Mouse (Mus musculus) MEL (cell line): ENCODE measurements around the gene Sh2d6. TPM values are rescaled to one million over a fixed set of nuclear protein-coding genes. Genes with fewer than 3 reads are reported as not detected.

Source experiments
- DNase-seq: peaks from one replicate; pipeline ENCODE4 v3.0.0; 2011; ENCODE audit warnings: low read depth, low spot score
- H3K27ac ChIP-seq: 2 replicates; pipeline ENCODE4 v1.5.1; 2012; ENCODE audit warnings: low read depth, mild to moderate bottlenecking, control low read depth, low read length, moderate library complexity; ENCODE audit not compliant: control insufficient read depth
- H3K27me3 ChIP-seq, 2 experiments: fragments of 150-350 bp in 1 of 2; sonication (generic) in 1 of 2; 2 replicates each; pipeline ENCODE4 v1.6.1; 2012; ENCODE audit warnings: low read length in 2 of 2, mild to moderate bottlenecking in 2 of 2, improper control_type of control experiment in 1 of 2, moderate library complexity in 1 of 2; ENCODE audit not compliant: insufficient read depth in 2 of 2, control insufficient read depth in 1 of 2
- H3K36me3 ChIP-seq, 2 experiments: 2 replicates each; pipeline ENCODE4 v1.6.1; 2012 to 2014; ENCODE audit warnings: low read length in 2 of 2, improper control_type of control experiment in 1 of 2, inconsistent platforms in 1 of 2, mild to moderate bottlenecking in 1 of 2; ENCODE audit not compliant: insufficient read depth in 2 of 2, control insufficient read depth in 1 of 2
- H3K4me1 ChIP-seq, 2 experiments: fragments of 150-350 bp in 1 of 2; sonication (generic) in 1 of 2; 2 replicates each; pipeline ENCODE4 v1.6.1; 2012; ENCODE audit warnings: low read length in 2 of 2, improper control_type of control experiment in 1 of 2, mild to moderate bottlenecking in 1 of 2; ENCODE audit not compliant: insufficient read depth in 2 of 2, control insufficient read depth in 1 of 2
- H3K4me3 ChIP-seq, 2 experiments: fragments of 150-350 bp in 1 of 2; sonication (generic) in 1 of 2; 2 replicates each; pipeline ENCODE4 v1.5.1; 2012; ENCODE audit warnings: low read depth in 2 of 2, low read length in 2 of 2, mild to moderate bottlenecking in 2 of 2, moderate library complexity in 2 of 2, control low read depth in 1 of 2, improper control_type of control experiment in 1 of 2; ENCODE audit not compliant: control insufficient read depth in 1 of 2, insufficient read depth in 1 of 2
- H3K79me2 ChIP-seq: 2 replicates; pipeline ENCODE4 v1.6.1; 2012; ENCODE audit warnings: mild to moderate bottlenecking, low read length, moderate library complexity; ENCODE audit not compliant: control insufficient read depth, poor library complexity, insufficient read depth
- H3K9ac ChIP-seq: 2 replicates; pipeline ENCODE4 v1.6.1; 2012; ENCODE audit warnings: low read depth, mild to moderate bottlenecking, control low read depth, low read length, moderate library complexity; ENCODE audit not compliant: control insufficient read depth, poor library complexity, severe bottlenecking
- H3K9me3 ChIP-seq: fragments of 150-350 bp; sonication (generic); replicated peaks from 2 replicates; pipeline ENCODE4 v1.6.1; 2012; ENCODE audit warnings: mild to moderate bottlenecking, low read length, improper control_type of control experiment, moderate library complexity; ENCODE audit not compliant: insufficient read depth
- BHLHE40 ChIP-seq: IDR thresholded peaks from 2 replicates; pipeline ENCODE4 v1.6.1; 2012; ENCODE audit warnings: low read depth, mild to moderate bottlenecking, inconsistent platforms, low read length, improper control_type of control experiment, borderline replicate concordance
- CHD1 ChIP-seq: IDR thresholded peaks from 2 replicates; pipeline ENCODE4 v1.6.1; 2012; ENCODE audit warnings: low read depth, mild to moderate bottlenecking, inconsistent platforms, low read length, improper control_type of control experiment
- CHD2 ChIP-seq: IDR thresholded peaks from 2 replicates; pipeline ENCODE4 v1.6.1; 2011; ENCODE audit warnings: low read length, improper control_type of control experiment
- CTCF ChIP-seq, 3 experiments: IDR thresholded peaks in 2 of 3; conservative IDR thresholded peaks in 1 of 3; 2 replicates each; pipeline ENCODE4 v1.5.1; 2011 to 2012; ENCODE audit warnings: low read length in 3 of 3, low read depth in 2 of 3, mild to moderate bottlenecking in 2 of 3, improper control_type of control experiment in 1 of 3, inconsistent platforms in 1 of 3, mixed read lengths in 1 of 3, moderate library complexity in 1 of 3; ENCODE audit not compliant: control insufficient read depth in 1 of 3, insufficient read depth in 1 of 3, poor library complexity in 1 of 3, severe bottlenecking in 1 of 3
- E2F4 ChIP-seq: IDR thresholded peaks from 2 replicates; pipeline ENCODE4 v1.6.1; 2011; ENCODE audit warnings: low read depth, low read length, improper control_type of control experiment, borderline replicate concordance
- EP300 ChIP-seq, 2 experiments: IDR thresholded peaks; 2 replicates each; pipeline ENCODE4 v1.6.1; 2011; ENCODE audit warnings: improper control_type of control experiment in 2 of 2, low read length in 2 of 2, low read depth in 1 of 2, mild to moderate bottlenecking in 1 of 2
- ETS1 ChIP-seq: IDR thresholded peaks from 2 replicates; pipeline ENCODE4 v1.6.1; 2012; ENCODE audit warnings: low read depth, mild to moderate bottlenecking, inconsistent platforms, low read length, improper control_type of control experiment, moderate library complexity
- GABPA ChIP-seq: IDR thresholded peaks from 2 replicates; pipeline ENCODE4 v1.6.1; 2012; ENCODE audit warnings: low read depth, mild to moderate bottlenecking, inconsistent platforms, low read length, improper control_type of control experiment, moderate library complexity
- GATA1 ChIP-seq: IDR thresholded peaks from 2 replicates; pipeline ENCODE4 v1.6.1; 2011; ENCODE audit warnings: low read depth, low read length, improper control_type of control experiment
- HCFC1 ChIP-seq: IDR thresholded peaks from 2 replicates; pipeline ENCODE4 v1.6.1; 2012; ENCODE audit warnings: low read depth, mild to moderate bottlenecking, inconsistent platforms, low read length, improper control_type of control experiment, moderate library complexity
- JUND ChIP-seq: IDR thresholded peaks from 2 replicates; pipeline ENCODE4 v1.6.1; 2011; ENCODE audit warnings: low read depth, mild to moderate bottlenecking, improper control_type of control experiment, low read length
- KAT2A ChIP-seq: conservative IDR thresholded peaks from 2 replicates; pipeline ENCODE4 v1.6.1; 2012; ENCODE audit warnings: low read depth, low read length, improper control_type of control experiment, inconsistent platforms
- MAFK ChIP-seq: IDR thresholded peaks from 2 replicates; pipeline ENCODE4 v1.6.1; 2011; ENCODE audit warnings: low read depth, mild to moderate bottlenecking, low read length, improper control_type of control experiment, borderline replicate concordance
- MAX ChIP-seq: IDR thresholded peaks from 2 replicates; pipeline ENCODE4 v1.6.1; 2011; ENCODE audit warnings: low read length, improper control_type of control experiment
- MAZ ChIP-seq: IDR thresholded peaks from 2 replicates; pipeline ENCODE4 v1.6.1; 2012; ENCODE audit warnings: low read depth, mild to moderate bottlenecking, inconsistent platforms, low read length, improper control_type of control experiment
- MYB ChIP-seq: IDR thresholded peaks from 2 replicates; pipeline ENCODE4 v1.6.1; 2011; ENCODE audit warnings: mild to moderate bottlenecking, low read depth, low read length, improper control_type of control experiment
- MYC ChIP-seq: IDR thresholded peaks from 2 replicates; pipeline ENCODE4 v1.6.1; 2011; ENCODE audit warnings: low read depth, mild to moderate bottlenecking, low read length, improper control_type of control experiment, moderate library complexity
- NELFE ChIP-seq: IDR thresholded peaks from 2 replicates; pipeline ENCODE4 v1.6.1; 2011; ENCODE audit warnings: low read depth, low read length, improper control_type of control experiment
- POLR2AphosphoS2 ChIP-seq: IDR thresholded peaks from 2 replicates; pipeline ENCODE4 v1.6.1; 2011; ENCODE audit warnings: low read length, improper control_type of control experiment
- POLR2AphosphoS5 ChIP-seq: IDR thresholded peaks from 2 replicates; pipeline ENCODE4 v1.6.1; 2012; ENCODE audit warnings: low read depth, borderline replicate concordance, mild to moderate bottlenecking, inconsistent platforms, low read length, moderate library complexity, mixed read lengths
- RCOR1 ChIP-seq: IDR thresholded peaks from 2 replicates; pipeline ENCODE4 v1.6.1; 2012; ENCODE audit warnings: low read depth, mild to moderate bottlenecking, inconsistent platforms, low read length, improper control_type of control experiment
- SIN3A ChIP-seq: IDR thresholded peaks from 2 replicates; pipeline ENCODE4 v1.6.1; 2012; ENCODE audit warnings: low read length, improper control_type of control experiment, inconsistent platforms
- SMC3 ChIP-seq: IDR thresholded peaks from 2 replicates; pipeline ENCODE4 v1.6.1; 2011; ENCODE audit warnings: low read depth, low read length, improper control_type of control experiment
- TBP ChIP-seq: IDR thresholded peaks from 2 replicates; pipeline ENCODE4 v1.8.0; 2011; ENCODE audit warnings: low read depth, low read length, improper control_type of control experiment
- TCF12 ChIP-seq: IDR thresholded peaks from 2 replicates; pipeline ENCODE4 v1.6.1; 2014; ENCODE audit warnings: low read depth, mild to moderate bottlenecking, inconsistent platforms, low read length, improper control_type of control experiment, moderate library complexity
- UBTF ChIP-seq: IDR thresholded peaks from 2 replicates; pipeline ENCODE4 v1.6.1; 2012; ENCODE audit warnings: low read depth, mild to moderate bottlenecking, inconsistent platforms, low read length, improper control_type of control experiment, moderate library complexity, borderline replicate concordance; ENCODE audit not compliant: insufficient read depth
- USF1 ChIP-seq: IDR thresholded peaks from 2 replicates; pipeline ENCODE4 v1.6.1; 2014; ENCODE audit warnings: low read depth, mild to moderate bottlenecking, inconsistent platforms, low read length, improper control_type of control experiment, moderate library complexity
- USF2 ChIP-seq, 2 experiments: IDR thresholded peaks; 2 replicates each; pipeline ENCODE4 v1.6.1; 2011 to 2012; ENCODE audit warnings: improper control_type of control experiment in 2 of 2, low read length in 2 of 2, borderline replicate concordance in 1 of 2, inconsistent platforms in 1 of 2, low read depth in 1 of 2, mild to moderate bottlenecking in 1 of 2; ENCODE audit not compliant: insufficient read depth in 1 of 2
- ZC3H11A ChIP-seq: IDR thresholded peaks from 2 replicates; pipeline ENCODE4 v1.6.1; 2012; ENCODE audit warnings: low read depth, mild to moderate bottlenecking, inconsistent platforms, low read length, improper control_type of control experiment
- ZKSCAN1 ChIP-seq: IDR thresholded peaks from 2 replicates; pipeline ENCODE4 v1.6.1; 2012; ENCODE audit warnings: low read depth, mild to moderate bottlenecking, inconsistent platforms, low read length, improper control_type of control experiment, moderate library complexity
- ZMIZ1 ChIP-seq: IDR thresholded peaks from 2 replicates; pipeline ENCODE4 v1.6.1; 2012; ENCODE audit warnings: low read depth, mild to moderate bottlenecking, inconsistent platforms, low read length, improper control_type of control experiment, moderate library complexity
- ZNF384 ChIP-seq: IDR thresholded peaks from 2 replicates; pipeline ENCODE4 v1.6.1; 2012; ENCODE audit warnings: low read depth, mild to moderate bottlenecking, inconsistent platforms, low read length, improper control_type of control experiment
- polyA plus RNA-seq, 2 experiments: library from polyadenylated mRNA; stranded (reverse) in 1 of 2; unstranded in 1 of 2; fragments of >175 nt in 1 of 2; fragments of >200 nt in 1 of 2; gene quantifications; 2 replicates each; pipeline versions ENCODE4 v1.2.1 to v1.2.4; 2012; ENCODE audit warnings: low replicate concordance in 2 of 2, low read depth in 1 of 2; ENCODE audit not compliant: insufficient read length in 2 of 2, insufficient read depth in 1 of 2, missing spikeins in 1 of 2
- total RNA-seq: library from RNA; depleted of rRNA; stranded (reverse); fragments of 300-350 nt; gene quantifications from 2 replicates; pipeline ENCODE4 v1.2.3, GENCODE M21; 2012

Sh2d6 gene
- total and polyA plus RNA-seq, 3 experiments: 0.17 TPM; not detected in 2

- TF ChIP-seq UBTF: no peak
- TF ChIP-seq TBP: no peak
- peak; percentile 37 to 47 for TF ChIP-seq EP300 (IDR thresholded peaks at IDR 0.05; ENCODE audit: low read depth in 1 of 2, low read length in 2 of 2)
- TF ChIP-seq CHD2: no peak
- TF ChIP-seq KAT2A: 0 out of 2 replicates have a peak, but pooled peaks have one; percentile 19
- 0 out of 2 replicates have a peak, but pooled peaks have one; percentile 22 for TF ChIP-seq MAFK
- TF ChIP-seq HCFC1: peak; percentile 81
- no peak for TF ChIP-seq USF1
- 0 out of 2 replicates have a peak, but pooled peaks have one; percentile 51 for TF ChIP-seq ETS1
- peak; percentile 56 for TF ChIP-seq ZNF384
Observed at GRCm38 (mm10) chr6:72535165-72535564, 13.7 kb upstream of the Sh2d6 start (continued).

- no peaks in the 10 kb centered on the region for H3K27me3 ChIP-seq
- H3K9me3 ChIP-seq: no peaks in the 10 kb centered on the region
- no peak overlapping the region for H3K4me3 ChIP-seq
- H3K9ac ChIP-seq: peak overlapping the region; percentile 34; the same call in 1 of the 2 replicates
- H3K79me2 ChIP-seq: no peaks in the 10 kb centered on the region; the same call in 1 of the 2 replicates
- peaks cover 0 to 10% of the 10 kb centered on the region in 2 experiments; a peak in 2 of 4 replicates for H3K36me3 ChIP-seq
- H3K27ac ChIP-seq: no peak overlapping the region; the same call in 1 of the 2 replicates
- peak; percentile 89 for DNase-seq
- H3K4me1 ChIP-seq: peaks cover 0 to 17% of the 10 kb centered on the region in 2 experiments; a peak in 2 of 4 replicates
- TF ChIP-seq ETS1: no peak
- TF ChIP-seq POLR2AphosphoS5: no peak
- peak; percentile 23; the same call in 1 of the 2 replicates for TF ChIP-seq ZNF384
- peak; percentile 69 for TF ChIP-seq SIN3A
- TF ChIP-seq ZC3H11A: peak; percentile 100
- 0 out of 2 replicates have a peak, but pooled peaks have one; percentile 32 for TF ChIP-seq RCOR1
- TF ChIP-seq ZMIZ1: no peak
- no peak; the same call in 1 of the 2 replicates for TF ChIP-seq BHLHE40
- no peak for TF ChIP-seq CHD1
- no peak for TF ChIP-seq GATA1
- peak; percentile 100 for TF ChIP-seq SMC3
- TF ChIP-seq TCF12: 0 out of 2 replicates have a peak, but pooled peaks have one; percentile 10
- 0 out of 2 replicates have a peak, but pooled peaks have one; percentile 8 for TF ChIP-seq NELFE
- TF ChIP-seq E2F4: no peak
- no peak for TF ChIP-seq MAX
- 0 out of 2 replicates have a peak, but pooled peaks have one; percentile 26 for TF ChIP-seq GABPA
- TF ChIP-seq MAZ: peak; percentile 90
- no peak for TF ChIP-seq CHD2
- no peak for TF ChIP-seq USF2 (IDR thresholded peaks at IDR 0.05; ENCODE audit: borderline replicate concordance in 1 of 2, insufficient read depth in 1 of 2, low read depth in 1 of 2, low read length in 2 of 2)
- TF ChIP-seq HCFC1: no peak
- no peak for TF ChIP-seq UBTF
- TF ChIP-seq MYC: 0 out of 2 replicates have a peak, but pooled peaks have one; percentile 51
- no peak for TF ChIP-seq JUND
- no peak for TF ChIP-seq ZKSCAN1
- TF ChIP-seq POLR2AphosphoS2: no peak
- peak; percentile 84 to 100 (median 99) for TF ChIP-seq CTCF (IDR thresholded peaks at IDR 0.05 in 2 of 3, conservative IDR thresholded peaks at IDR 0.05 in 1 of 3; ENCODE audit: control insufficient read depth in 1 of 3, insufficient read depth in 1 of 3, low read depth in 2 of 3, low read length in 3 of 3, poor library complexity in 1 of 3, severe bottlenecking in 1 of 3)
- no peak for TF ChIP-seq MYB
- TF ChIP-seq USF1: 0 out of 2 replicates have a peak, but pooled peaks have one; percentile 16
Observed at GRCm38 (mm10) chr6:72534035-72534809, 12.7 kb upstream of the Sh2d6 start.
